Mouse (Mus musculus) olfactory bulb, adult 2 months (tissue): ENCODE measurements around the gene Top1.

Experiments used
- CTCF ChIP-seq: fragments of 200-500 bp; IDR thresholded peaks from 2 replicates; pipeline ENCODE4 v1.5.1; 2012; ENCODE audit warnings: low read depth, mild to moderate bottlenecking, low read length, moderate library complexity; ENCODE audit not compliant: insufficient read depth
- POLR2A ChIP-seq: fragments of 200-500 bp; IDR thresholded peaks from 2 replicates; pipeline ENCODE4 v1.6.1; 2012; ENCODE audit warnings: mild to moderate bottlenecking, low read depth, low read length, moderate library complexity; ENCODE audit not compliant: insufficient read depth

DNA sequence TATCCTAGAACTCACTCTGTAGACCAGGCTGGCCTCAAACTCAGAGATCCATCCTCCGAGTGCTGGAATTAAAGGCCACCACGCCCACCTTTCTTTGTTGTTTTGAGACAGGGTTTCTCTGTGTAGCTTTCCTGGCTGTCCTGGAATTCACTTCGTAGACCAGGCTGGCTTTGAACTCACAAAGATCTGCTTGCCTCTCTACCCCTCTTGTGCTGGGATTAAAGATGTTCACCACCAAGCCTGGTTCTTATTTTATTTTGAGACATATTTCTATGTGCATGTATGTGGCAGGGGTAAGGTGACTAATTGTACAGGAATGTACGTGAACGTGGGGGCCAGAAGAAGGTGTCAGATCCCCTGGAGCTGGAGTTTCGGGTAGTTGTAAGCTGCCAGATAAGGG is 27.9 kb upstream of the Top1 start:
- TF ChIP-seq CTCF: no peak
- no peak for TF ChIP-seq POLR2A
